Comparison of ENCODE assay signal across 10 mouse cellular contexts in genomic region chr16:34657983-34658382, GRCm38 (mm10). TPM values are rescaled to one million over a fixed set of nuclear protein-coding genes. Genes with fewer than 3 reads are reported as not detected.
DNase-seq lines count a peak whose midpoint lies in the region; ATAC-seq and TF ChIP-seq lines count a peak whose summit lies in the region.
"Had no signal": no experiment of that assay in that cellular context is flagged by ENCODE, and none has a peak within 500 bp of the region (broad histone marks: within the 10 kb centered on the region; RNA-seq: fewer than 3 reads in every experiment).

No protein-coding gene starts in this region.

- H3K4me3 ChIP-seq in heart, postnatal 0 days (ENCODE audit: low read depth, low read length) = peak overlapping the region; percentile 37
- peak overlapping the region; percentile 21; the same call in 1 of the 2 replicates for H3K4me3 ChIP-seq in embryonic facial prominence, embryonic 11.5 days (ENCODE audit: low read depth, low read length)
- peak overlapping the region; percentile 29 for H3K4me3 ChIP-seq in hindbrain, embryonic 14.5 days (replicated peaks; ENCODE audit: low read length)
- H3K4me3 ChIP-seq in midbrain, embryonic 11.5 days (ENCODE audit: low read depth, low read length) = peak overlapping the region; percentile 22

- no peak overlapping the region for H3K9ac ChIP-seq in heart, postnatal 0 days (replicated peaks; ENCODE audit: low read depth, low read length)
- 0 out of 2 replicates have a peak overlapping the region, but pooled peaks have one; percentile 36 for H3K9ac ChIP-seq in embryonic facial prominence, embryonic 11.5 days (replicated peaks; ENCODE audit: low read length)
- peak overlapping the region; percentile 49 for H3K9ac ChIP-seq in hindbrain, embryonic 14.5 days
- H3K9ac ChIP-seq in midbrain, embryonic 11.5 days (ENCODE audit: low read length) = peak overlapping the region; percentile 3

- H3K9me3 ChIP-seq in heart, postnatal 0 days (replicated peaks; ENCODE audit: control insufficient read depth, low read length) = no peaks in the 10 kb centered on the region
- no peaks in the 10 kb centered on the region for H3K9me3 ChIP-seq in embryonic facial prominence, embryonic 11.5 days (replicated peaks; ENCODE audit: control insufficient read depth, low read length)
- H3K9me3 ChIP-seq in hindbrain, embryonic 14.5 days (ENCODE audit: control insufficient read depth, low read length) = no peaks in the 10 kb centered on the region
- no peaks in the 10 kb centered on the region for H3K9me3 ChIP-seq in midbrain, embryonic 11.5 days (ENCODE audit: control insufficient read depth, low read length)
- H3K9me3 ChIP-seq: G1E had no signal

- TF ChIP-seq CTCF in heart, postnatal 0 days (IDR thresholded peaks at IDR 0.05; ENCODE audit: low read depth) = no peak

- no peaks in the 10 kb centered on the region for H3K36me3 ChIP-seq in heart, postnatal 0 days (replicated peaks; ENCODE audit: control insufficient read depth, insufficient read depth, low read length)
- no peaks in the 10 kb centered on the region for H3K36me3 ChIP-seq in embryonic facial prominence, embryonic 11.5 days (replicated peaks; ENCODE audit: control insufficient read depth, insufficient read depth, low read depth, low read length)
- no peaks in the 10 kb centered on the region for H3K36me3 ChIP-seq in hindbrain, embryonic 14.5 days (replicated peaks; ENCODE audit: control insufficient read depth, insufficient read depth)
- H3K36me3 ChIP-seq in midbrain, embryonic 11.5 days (ENCODE audit: control insufficient read depth, insufficient read depth, low read length) = no peaks in the 10 kb centered on the region
- H3K36me3 ChIP-seq: G1E had no signal

- peaks cover 4% of the 10 kb centered on the region; the same call in 1 of the 2 replicates for H3K4me1 ChIP-seq in heart, postnatal 0 days (ENCODE audit: control insufficient read depth, insufficient read depth)
- no peaks in the 10 kb centered on the region for H3K4me1 ChIP-seq in embryonic facial prominence, embryonic 11.5 days (ENCODE audit: control insufficient read depth, insufficient read depth, low read length)
- H3K4me1 ChIP-seq in hindbrain, embryonic 14.5 days (replicated peaks; ENCODE audit: control insufficient read depth, insufficient read depth, low read length) = peaks cover 9% of the 10 kb centered on the region; the same call in 1 of the 2 replicates
- H3K4me1 ChIP-seq in midbrain, embryonic 11.5 days (ENCODE audit: control insufficient read depth, insufficient read depth, low read length) = peaks cover 4% of the 10 kb centered on the region; the same call in 1 of the 2 replicates

- TF ChIP-seq EP300 in heart, postnatal 0 days (IDR thresholded peaks at IDR 0.05; ENCODE audit: low read depth) = no peak

- 25% methylated on average over 5 of the region's 5 CpGs for WGBS in heart, postnatal 0 days
- 24% methylated on average over 5 of the region's 5 CpGs for WGBS in embryonic facial prominence, embryonic 11.5 days
- WGBS in hindbrain, embryonic 14.5 days = 21% methylated on average over 5 of the region's 5 CpGs
- 31% methylated on average over 5 of the region's 5 CpGs for WGBS in midbrain, embryonic 11.5 days

- H3K27me3 ChIP-seq in heart, postnatal 0 days (ENCODE audit: control insufficient read depth, insufficient read depth, low read length) = no peaks in the 10 kb centered on the region
- H3K27me3 ChIP-seq in embryonic facial prominence, embryonic 11.5 days (ENCODE audit: control insufficient read depth, insufficient read depth, low read length) = no peaks in the 10 kb centered on the region
- no peaks in the 10 kb centered on the region for H3K27me3 ChIP-seq in hindbrain, embryonic 14.5 days (ENCODE audit: control insufficient read depth, insufficient read depth, low read length)
- H3K27me3 ChIP-seq in midbrain, embryonic 11.5 days (ENCODE audit: control insufficient read depth, insufficient read depth, low read length) = no peaks in the 10 kb centered on the region

- H3K27ac ChIP-seq in heart, postnatal 0 days (ENCODE audit: low read depth) = no peak overlapping the region
- H3K27ac ChIP-seq in embryonic facial prominence, embryonic 11.5 days (replicated peaks; ENCODE audit: low read depth, low read length) = no peak overlapping the region
- no peak overlapping the region for H3K27ac ChIP-seq in hindbrain, embryonic 14.5 days
- no peak overlapping the region for H3K27ac ChIP-seq in midbrain, embryonic 11.5 days (ENCODE audit: low read depth, low read length)

- no peak for DNase-seq in heart, postnatal 0 days (ENCODE audit: low spot score)
- no peak for DNase-seq in heart, adult 9 months (ENCODE audit: low spot score in 2 of 2)
- no peak for DNase-seq in embryonic facial prominence, embryonic 11.5 days (ENCODE audit: low spot score)
- no peak for DNase-seq in hindbrain, embryonic 14.5 days (ENCODE audit: low spot score)
- no peak for DNase-seq in midbrain, embryonic 11.5 days (ENCODE audit: low spot score, missing footprints)
- DNase-seq in right cerebral cortex, postnatal 36 days (ENCODE audit: low spot score in 2 of 2) = no peak
- DNase-seq in right cerebral cortex, adult 2 months (ENCODE audit: low spot score in 2 of 2) = no peak
- DNase-seq in left cerebral cortex, adult 18-20 months (ENCODE audit: low spot score in 2 of 2) = no peak
- DNase-seq: thymus, postnatal 4 days had no signal

- ATAC-seq in heart, postnatal 0 days (ENCODE audit: insufficient read depth, low read depth) = no peak
- no peak; the same call in 1 of the 2 replicates for ATAC-seq in embryonic facial prominence, embryonic 11.5 days (replicated peaks; ENCODE audit: insufficient number of reproducible peaks, low FRiP score, low TSS enrichment, low read depth)
- no peak for ATAC-seq in hindbrain, embryonic 14.5 days (ENCODE audit: low FRiP score)
- ATAC-seq in midbrain, embryonic 11.5 days (ENCODE audit: low FRiP score) = no peak

- peak overlapping the region; percentile 61 for H3K4me2 ChIP-seq in heart, postnatal 0 days (ENCODE audit: low read depth, low read length)
- H3K4me2 ChIP-seq in embryonic facial prominence, embryonic 11.5 days (ENCODE audit: low read depth, low read length) = peak overlapping the region; percentile 52
- peak overlapping the region; percentile 62 for H3K4me2 ChIP-seq in hindbrain, embryonic 14.5 days (replicated peaks)
- peak overlapping the region; percentile 51 for H3K4me2 ChIP-seq in midbrain, embryonic 11.5 days

RNA-seq across cellular contexts. Expression of gene Ropn1, which starts 8.3 kb away (rescaled TPM):
- 14.0 TPM in 1 of 2 replicates, not detected in the other for total RNA-seq in heart, postnatal 0 days (2014; rRNA removed; ENCODE audit: low replicate concordance)
- polyA plus RNA-seq in heart, postnatal 0 days (2015; fragmentation: Nextera tagmentation; extraction: Ambion mirVana) = 1.7 and 2.0 TPM in 2 replicates
- polyA plus RNA-seq in embryonic facial prominence, embryonic 11.5 days (2014; fragmentation: Nextera tagmentation; extraction: Ambion mirVana) = not detected in 2 replicates
- 0.24 TPM in 1 of 2 replicates, not detected in the other for polyA plus RNA-seq in hindbrain, embryonic 14.5 days (2014; fragmentation: Nextera tagmentation; extraction: Ambion mirVana)
- polyA plus RNA-seq in midbrain, embryonic 11.5 days (2014; fragmentation: Nextera tagmentation; extraction: Ambion mirVana) = not detected in 2 replicates
- not detected for total RNA-seq in left cerebral cortex, adult 18-20 months (2021)
- total RNA-seq: G1E had no signal
- polyA plus RNA-seq: G1E had no signal

RNA-seq across cellular contexts. Expression of gene Ccdc14, which starts 32.4 kb away (rescaled TPM):
- 3.7 and 7.3 TPM in 2 replicates for total RNA-seq in heart, postnatal 0 days (2014; rRNA removed; ENCODE audit: low replicate concordance)
- polyA plus RNA-seq in heart, postnatal 0 days (2015; fragmentation: Nextera tagmentation; extraction: Ambion mirVana) = 2.6 and 2.8 TPM in 2 replicates
- 11.7 and 13.4 TPM in 2 replicates for polyA plus RNA-seq in embryonic facial prominence, embryonic 11.5 days (2014; fragmentation: Nextera tagmentation; extraction: Ambion mirVana)
- 4.4 TPM in 2 replicates for polyA plus RNA-seq in hindbrain, embryonic 14.5 days (2014; fragmentation: Nextera tagmentation; extraction: Ambion mirVana)
- 11.1 and 11.2 TPM in 2 replicates for polyA plus RNA-seq in midbrain, embryonic 11.5 days (2014; fragmentation: Nextera tagmentation; extraction: Ambion mirVana)
- total RNA-seq in left cerebral cortex, adult 18-20 months (2021) = 1 to 10 TPM; 2.6 to 2.9 TPM
